Mouse (Mus musculus) adrenal gland, adult 8-10 months (tissue): ENCODE measurements around the gene Sephs2. TPM values are rescaled to one million over a fixed set of nuclear protein-coding genes. Genes with fewer than 3 reads are reported as not detected.
"Not testable (repeated sequence)": the region's sequence is repeated elsewhere in the genome, so short reads cannot be mapped to it uniquely, and the experiment has no call there.

Experiments
- DNase-seq: peaks from one replicate; pipeline ENCODE4 v3.0.0; 2022
- total RNA-seq, 4 experiments: library from RNA; stranded (reverse); gene quantifications; 2 replicates each; pipeline ENCODE4 v1.2.4; 2022

Gene Sephs2
- total RNA-seq, 4 experiments from 2014 or later: 44.5 to 105 (median 76.5) TPM

- DNase-seq: no peak
These were observed 3.6 kb downstream of the Sephs2 start for GRCm38 (mm10) chr7:127270256-127270655.

GRCm38 (mm10) chr7:127263526-127263925, 10.3 kb downstream of the Sephs2 start:
- no peak for DNase-seq

DNA sequence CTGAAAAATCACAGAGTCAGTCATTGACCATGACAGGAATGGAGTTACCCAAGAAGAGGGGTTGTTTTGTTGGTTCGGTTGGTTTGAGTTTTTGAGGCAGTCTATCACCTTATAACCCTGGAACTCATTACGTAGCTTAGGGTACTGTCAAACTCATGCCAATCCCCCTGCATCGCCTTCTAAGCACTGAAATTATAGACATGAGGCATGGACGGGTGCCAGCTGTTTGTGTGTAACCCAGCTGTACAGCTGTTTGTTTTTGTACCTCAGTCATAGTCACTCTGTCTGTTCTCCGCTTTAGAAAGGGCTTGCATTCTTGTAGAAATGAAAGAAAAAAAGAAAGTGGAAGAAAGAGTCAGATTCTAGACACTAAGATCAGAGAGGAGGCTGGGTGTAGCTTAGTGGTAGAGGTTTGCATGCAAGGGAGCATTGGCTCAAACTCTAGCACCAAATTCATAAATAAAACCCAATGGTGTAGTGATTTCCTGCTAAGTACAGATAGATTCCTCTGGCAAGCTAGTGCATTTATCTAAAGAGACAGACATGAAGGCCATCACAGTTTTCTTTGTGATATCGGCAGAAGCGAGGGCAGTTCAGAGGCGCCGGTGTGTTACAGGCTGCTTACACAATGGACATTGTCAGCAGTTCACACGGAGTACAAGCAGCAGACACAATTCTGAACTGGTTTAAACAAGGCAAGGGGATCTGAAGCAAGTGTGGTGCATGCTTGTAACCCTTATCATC, 11.5 kb downstream of the Sephs2 start:
- DNase-seq: no peak

- DNase-seq: peak; percentile 98
These were observed 13.3 kb downstream of the Sephs2 start, which contains the start of gene Dctpp1 for GRCm38 (mm10) chr7:127260309-127261111. Dctpp1 (minus strand) TSS chr7:127260709.

DNA sequence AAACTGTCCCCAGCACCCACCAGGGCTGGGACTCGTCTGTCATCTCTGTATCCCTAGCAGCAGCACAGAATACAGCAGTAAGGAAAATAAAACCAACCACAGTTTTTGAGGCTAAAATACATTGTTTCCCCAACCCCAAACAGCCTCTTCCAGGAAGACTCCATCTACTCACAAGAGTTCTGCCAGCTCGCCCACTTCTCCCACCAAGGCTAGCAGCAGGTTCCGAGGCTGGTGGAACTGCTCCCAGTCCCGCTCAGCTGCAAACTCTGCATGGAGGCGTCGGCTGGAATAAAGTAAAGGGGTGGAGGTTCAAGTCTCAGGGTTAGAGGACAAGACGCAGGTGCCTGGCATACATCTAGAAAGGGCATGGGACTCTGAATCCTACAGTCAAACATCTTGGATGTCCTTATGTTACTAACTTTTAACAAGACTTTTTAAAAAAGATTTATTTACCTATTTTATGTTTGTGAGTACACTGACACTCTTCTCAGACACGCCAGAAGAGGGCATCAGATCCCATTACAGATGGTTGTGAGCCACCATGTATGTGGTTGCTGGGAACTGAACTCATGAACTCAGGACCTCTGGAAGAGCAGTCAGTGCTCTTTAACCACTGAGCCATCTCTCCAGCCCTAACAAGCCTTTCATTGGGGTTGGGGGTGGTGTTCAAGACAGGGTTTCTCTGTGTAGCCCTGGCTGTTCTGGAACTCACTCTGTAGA, 14.5 kb downstream of the Sephs2 start:
- no peak for DNase-seq

- no peak for DNase-seq
These were observed 17.3 kb downstream of the Sephs2 start for GRCm38 (mm10) chr7:127256518-127256917.

DNA sequence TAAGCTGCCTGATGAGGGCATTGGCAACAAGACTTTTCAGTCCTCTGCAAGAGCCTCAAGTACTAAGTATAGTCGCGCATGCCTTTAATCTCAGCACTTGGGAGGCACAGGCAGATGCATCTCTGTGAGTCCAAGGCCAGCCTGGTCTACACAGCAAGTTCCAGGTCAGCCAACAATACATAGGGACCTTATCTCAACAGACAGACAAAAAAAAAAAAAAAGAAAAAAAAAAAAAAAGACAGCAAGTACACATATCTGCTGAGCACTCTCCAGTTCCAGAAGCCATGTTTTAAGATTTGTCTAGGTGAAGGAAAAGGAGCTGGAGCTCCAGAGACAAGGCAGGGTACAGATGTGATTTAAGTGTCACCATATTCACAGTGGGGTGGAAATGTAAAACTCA, 17.9 kb downstream of the Sephs2 start:
- no peak for DNase-seq

GRCm38 (mm10) chr7:127255008-127255407, 18.8 kb downstream of the Sephs2 start:
- no peak for DNase-seq

DNA sequence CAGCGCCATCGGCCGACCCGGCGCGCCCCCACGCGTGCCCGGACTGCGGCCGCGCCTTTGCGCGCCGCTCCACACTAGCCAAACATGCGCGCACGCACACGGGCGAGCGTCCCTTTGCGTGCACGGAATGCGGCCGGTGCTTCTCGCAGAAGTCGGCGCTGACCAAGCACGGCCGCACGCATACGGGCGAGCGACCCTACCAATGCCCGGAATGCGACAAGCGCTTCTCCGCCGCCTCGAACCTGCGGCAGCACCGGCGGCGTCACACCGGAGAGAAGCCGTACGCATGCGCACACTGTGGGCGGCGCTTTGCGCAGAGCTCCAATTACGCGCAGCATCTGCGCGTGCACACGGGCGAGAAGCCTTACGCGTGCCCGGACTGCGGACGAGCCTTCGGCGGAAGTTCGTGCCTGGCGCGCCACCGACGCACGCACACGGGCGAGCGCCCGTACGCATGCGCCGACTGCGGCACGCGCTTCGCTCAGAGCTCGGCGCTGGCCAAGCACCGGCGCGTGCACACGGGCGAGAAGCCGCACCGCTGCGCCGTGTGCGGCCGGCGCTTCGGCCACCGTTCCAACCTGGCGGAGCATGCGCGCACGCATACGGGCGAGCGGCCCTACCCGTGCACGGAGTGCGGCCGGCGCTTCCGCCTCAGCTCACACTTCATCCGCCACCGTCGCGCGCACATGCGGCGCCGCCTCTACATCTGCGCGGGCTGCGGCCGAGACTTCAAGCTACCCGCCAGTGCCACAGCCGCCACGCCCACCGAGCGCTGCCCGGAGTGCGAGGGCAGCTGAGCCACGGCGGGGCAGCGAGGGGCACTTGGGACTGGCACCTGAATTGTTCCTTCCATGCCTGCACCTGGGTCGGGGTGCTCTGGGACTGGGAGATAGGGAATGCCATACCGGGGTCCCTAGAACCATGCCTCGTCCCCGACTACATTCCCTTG, 19.8 kb downstream of the Sephs2 start:
- DNase-seq: peak; percentile 93

GRCm38 (mm10) chr7:127253341-127253740, 20.5 kb downstream of the Sephs2 start:
- DNase-seq: no peak

DNA sequence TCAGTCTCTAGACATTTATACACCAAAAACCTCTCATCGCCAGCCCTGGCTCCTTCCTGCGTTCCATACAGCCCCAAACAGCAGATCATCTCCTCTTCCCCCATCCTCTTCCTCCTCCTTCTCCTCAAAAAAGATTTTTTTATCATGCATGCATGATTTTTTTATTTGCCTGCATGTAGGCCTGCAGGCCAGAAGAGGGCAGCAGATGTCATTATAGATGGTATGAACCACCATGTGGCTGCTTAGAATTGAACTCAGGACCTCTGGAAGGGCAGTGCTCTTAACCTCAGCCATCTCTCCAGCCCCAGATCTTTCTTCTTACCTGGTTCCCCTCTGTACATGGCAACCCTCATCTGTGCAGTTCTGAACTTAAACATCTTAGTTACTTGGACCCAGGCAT, 21.4 kb downstream of the Sephs2 start:
- DNase-seq: no peak

DNA sequence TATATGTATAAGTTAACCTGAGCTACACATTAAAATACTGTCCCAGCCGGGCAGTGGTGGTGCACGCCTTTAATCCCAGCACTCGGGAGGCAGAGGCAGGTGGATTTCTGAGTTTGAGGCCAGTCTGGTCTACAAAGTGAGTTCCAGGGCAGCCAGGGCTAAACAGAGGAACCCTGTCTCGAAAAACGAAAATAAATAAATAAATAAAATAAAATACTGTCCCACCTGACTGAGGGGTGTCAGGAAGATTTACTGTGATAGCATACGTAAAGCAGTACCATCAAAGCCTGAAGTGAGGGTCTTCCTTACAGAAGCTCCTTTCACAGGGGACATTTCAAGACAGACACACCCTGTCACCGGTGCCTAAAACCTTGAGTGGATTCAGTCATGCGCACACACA, 23.3 kb downstream of the Sephs2 start:
- DNase-seq: not testable (repeated sequence)

- DNase-seq: no peak
These were observed 29.0 kb downstream of the Sephs2 start for GRCm38 (mm10) chr7:127244658-127245510.

DNA sequence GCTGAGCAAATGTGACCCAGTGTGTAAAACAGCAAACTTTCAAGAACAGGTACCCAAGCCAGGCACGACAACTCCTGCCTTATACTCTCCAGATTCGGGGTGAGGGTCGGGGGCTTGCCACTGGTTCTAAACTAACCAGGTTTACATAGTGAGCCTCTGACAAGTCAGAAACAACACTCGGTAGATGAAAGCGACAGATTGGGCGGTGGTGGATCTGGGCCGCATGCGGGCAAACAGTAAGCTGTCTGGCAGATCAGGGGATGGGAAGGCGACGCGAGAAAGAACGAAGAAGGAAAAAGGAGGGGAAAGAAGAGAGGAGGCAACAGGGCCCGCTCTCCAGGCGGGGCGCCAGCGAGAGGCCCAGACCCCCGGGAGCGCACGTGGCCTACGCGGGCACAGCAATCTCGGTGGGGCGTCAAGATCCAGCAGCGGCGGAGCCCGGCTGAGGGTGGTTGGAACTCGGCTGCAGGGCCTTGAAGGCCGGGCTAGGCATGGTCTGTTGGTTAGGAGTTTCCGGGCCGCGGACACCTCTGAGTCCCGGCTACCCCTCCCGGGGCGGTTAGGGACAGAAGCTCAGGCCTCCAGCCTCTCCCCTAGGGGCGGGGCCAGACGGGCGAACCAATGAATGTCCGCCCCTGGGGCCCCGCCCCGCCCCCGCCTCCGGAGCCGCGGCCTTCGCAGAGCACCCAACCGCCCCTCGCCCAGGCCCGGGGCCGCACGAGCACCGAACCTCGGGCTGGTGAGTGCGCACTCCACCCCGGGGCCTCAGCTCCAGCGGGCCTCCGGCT, 29.8 kb downstream of the Sephs2 start, which contains the start of gene Zfp771:
TSS of gene Zfp771 (plus strand) at position 405 of the 788 bp plus-strand sequence.
- DNase-seq: peak; percentile 94

DNA sequence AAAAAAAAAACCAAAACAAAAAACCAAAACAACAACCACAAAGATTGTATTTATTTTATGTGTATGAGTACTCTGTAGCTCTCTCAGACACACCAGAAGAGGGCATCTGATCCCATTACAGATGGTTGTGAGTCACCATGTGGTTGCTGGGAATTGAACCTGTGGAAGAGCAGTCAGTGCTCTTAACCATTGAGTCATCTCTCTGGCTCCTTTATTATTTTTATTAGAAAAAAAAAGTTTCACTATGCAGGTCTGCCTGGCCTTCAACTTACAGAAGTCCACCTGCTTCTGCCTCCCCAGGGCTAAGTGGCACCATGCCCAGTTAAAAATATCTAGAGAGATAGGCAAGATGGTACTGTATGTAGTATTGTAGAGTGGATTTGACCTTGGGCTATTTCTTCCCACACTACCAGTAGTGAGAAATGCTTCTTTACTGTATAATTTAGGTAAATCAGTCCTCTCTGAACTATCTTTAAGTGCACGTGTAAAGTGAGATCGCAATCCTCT, 30.4 kb downstream of the Sephs2 start:
- DNase-seq: no peak

DNA sequence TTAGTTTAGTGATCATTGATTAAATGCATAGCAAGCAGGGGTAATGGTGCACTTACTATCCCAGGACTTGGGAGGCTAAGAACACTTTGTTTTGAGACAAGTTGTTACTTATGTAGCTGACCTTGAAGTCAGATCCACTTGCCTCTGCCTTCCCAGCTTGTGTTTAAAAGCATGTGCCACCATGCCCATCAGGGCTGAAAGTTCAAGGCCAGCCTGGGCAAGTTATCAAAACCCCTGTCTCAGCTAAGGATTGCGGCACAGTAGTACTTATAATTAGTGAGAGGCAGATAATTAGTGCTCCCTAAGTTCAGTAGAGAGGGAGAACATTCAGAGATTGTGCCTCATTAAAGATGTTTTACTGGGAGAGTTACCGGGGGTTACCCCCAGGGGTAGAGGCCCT, 39.1 kb downstream of the Sephs2 start:
- DNase-seq: no peak

- no peak for DNase-seq
These were observed 40.1 kb downstream of the Sephs2 start for GRCm38 (mm10) chr7:127233765-127234164.

DNA sequence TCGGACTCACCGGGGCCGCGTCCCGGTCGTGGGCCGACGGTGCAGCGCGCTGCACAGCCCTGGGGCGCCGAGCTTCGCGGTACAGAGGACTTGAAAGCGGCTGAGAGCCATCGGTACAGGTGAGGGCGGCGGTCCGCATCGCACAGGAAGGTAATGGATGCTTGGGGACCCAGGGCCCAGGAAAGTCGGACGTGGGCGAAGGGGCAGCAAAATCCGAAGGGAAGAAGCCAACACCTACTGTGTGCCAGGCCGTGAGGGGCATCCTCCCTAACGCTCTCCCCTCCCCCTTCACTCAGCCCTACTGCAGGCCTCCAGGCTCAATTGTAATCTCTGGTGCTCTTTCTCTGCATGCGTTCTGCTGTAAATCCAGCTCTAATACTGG, 40.5 kb downstream of the Sephs2 start:
- DNase-seq: no peak

- DNase-seq: peak; percentile 73
These were observed 41.1 kb downstream of the Sephs2 start, which contains the start of the genes Zfp553 and Sept1 for GRCm38 (mm10) chr7:127232622-127233367. Zfp553 (plus strand) TSS chr7:127233061. Sept1 (minus strand) TSS chr7:127233130.
